Mouse (Mus musculus) CH12.LX (cell line): ENCODE measurements at regions not wholly inside any gene's neighbourhood (a gene's known extent, or its start where the extent isn't known, plus 50 kb on each side); places are given as distances from the start of the nearest gene placed in this dataset.

Experiments
- DNase-seq: peaks from one replicate; pipeline ENCODE4 v3.0.0-alpha.2; 2013; ENCODE audit errors: extremely low read depth
- H3K27ac ChIP-seq: 2 replicates; pipeline ENCODE4 v1.5.1; 2012; ENCODE audit warnings: low read depth, mild to moderate bottlenecking, control low read depth, moderate library complexity; ENCODE audit not compliant: insufficient read depth
- H3K27me3 ChIP-seq: replicated peaks from 2 replicates; pipeline ENCODE3; 2012; ENCODE audit warnings: inconsistent platforms
- H3K36me3 ChIP-seq, 2 experiments: replicated peaks in 1 of 2; 2 replicates each; pipeline versions ENCODE3 to v1.6.1; 2012; ENCODE audit warnings: inconsistent platforms in 1 of 2, low read length in 1 of 2, mild to moderate bottlenecking in 1 of 2, mixed read lengths in 1 of 2, moderate library complexity in 1 of 2; ENCODE audit not compliant: control insufficient read depth in 1 of 2, insufficient read depth in 1 of 2
- H3K4me1 ChIP-seq, 2 experiments: 2 replicates each; pipeline ENCODE4 v1.6.1; 2012; ENCODE audit warnings: inconsistent platforms in 1 of 2, moderate library complexity in 1 of 2; ENCODE audit not compliant: insufficient read depth in 2 of 2, control insufficient read depth in 1 of 2
- H3K4me2 ChIP-seq: 2 replicates; pipeline ENCODE4 v1.6.1; 2012; ENCODE audit warnings: low read depth, mild to moderate bottlenecking, control low read depth; ENCODE audit not compliant: poor library complexity, insufficient read depth, severe bottlenecking
- H3K4me3 ChIP-seq, 3 experiments: fragments of 150-350 bp in 1 of 3; sonication (generic) in 1 of 3; replicated peaks in 1 of 3; 2 replicates each; pipeline versions ENCODE3 to v1.5.1; 2011 to 2012; ENCODE audit warnings: low read depth in 2 of 3, low read length in 2 of 3, mild to moderate bottlenecking in 2 of 3, moderate library complexity in 2 of 3, control low read depth in 1 of 3, improper control_type of control experiment in 1 of 3, inconsistent platforms in 1 of 3, mixed read lengths in 1 of 3; ENCODE audit not compliant: poor library complexity in 1 of 3
- H3K79me2 ChIP-seq: replicated peaks from 2 replicates; pipeline ENCODE4 v1.6.1; 2012; ENCODE audit warnings: mild to moderate bottlenecking, moderate library complexity; ENCODE audit not compliant: control insufficient read depth, poor library complexity, insufficient read depth, severe bottlenecking; ENCODE audit errors: extremely low read depth
- H3K9ac ChIP-seq: 2 replicates; pipeline ENCODE4 v1.6.1; 2012; ENCODE audit warnings: low read depth, mild to moderate bottlenecking, control low read depth, moderate library complexity; ENCODE audit not compliant: insufficient read depth
- H3K9me3 ChIP-seq: replicated peaks from 2 replicates; pipeline ENCODE3; 2012; ENCODE audit warnings: low read length, inconsistent platforms, mixed read lengths
- CHD2 ChIP-seq: IDR thresholded peaks from 2 replicates; pipeline ENCODE4 v1.6.1; 2011; ENCODE audit warnings: low read length, improper control_type of control experiment
- E2F4 ChIP-seq: IDR thresholded peaks from 2 replicates; pipeline ENCODE4 v1.6.1; 2011; ENCODE audit warnings: low read depth, low read length, improper control_type of control experiment; ENCODE audit not compliant: insufficient replicate concordance
- ELF1 ChIP-seq: IDR thresholded peaks from 2 replicates; pipeline ENCODE4 v1.6.1; 2014; ENCODE audit warnings: low read depth, mild to moderate bottlenecking, inconsistent platforms, low read length, improper control_type of control experiment
- EP300 ChIP-seq: IDR thresholded peaks from 2 replicates; pipeline ENCODE4 v1.6.1; 2011; ENCODE audit warnings: low read length, improper control_type of control experiment
- ETS1 ChIP-seq: conservative IDR thresholded peaks from 2 replicates; pipeline ENCODE4 v1.6.1; 2012; ENCODE audit warnings: low read depth, mild to moderate bottlenecking, inconsistent platforms, low read length, improper control_type of control experiment, moderate library complexity
- GABPA ChIP-seq: IDR thresholded peaks from 2 replicates; pipeline ENCODE4 v1.6.1; 2012; ENCODE audit warnings: low read depth, low read length, improper control_type of control experiment, inconsistent platforms; ENCODE audit not compliant: insufficient replicate concordance
- IRF4 ChIP-seq: IDR thresholded peaks from 2 replicates; pipeline ENCODE4 v1.6.1; 2014; ENCODE audit warnings: low read depth, mild to moderate bottlenecking, inconsistent platforms, low read length, improper control_type of control experiment
- KAT2A ChIP-seq: IDR thresholded peaks from 2 replicates; pipeline ENCODE4 v1.6.1; 2012; ENCODE audit warnings: low read length, improper control_type of control experiment, inconsistent platforms; ENCODE audit not compliant: insufficient replicate concordance
- NELFE ChIP-seq: IDR thresholded peaks from 2 replicates; pipeline ENCODE4 v1.6.1; 2011; ENCODE audit warnings: low read depth, low read length, improper control_type of control experiment
- POLR2A ChIP-seq: IDR thresholded peaks from 2 replicates; pipeline ENCODE4 v1.6.1; 2011; ENCODE audit warnings: low read depth, mild to moderate bottlenecking, improper control_type of control experiment, low read length
- POLR2AphosphoS2 ChIP-seq: IDR thresholded peaks from 2 replicates; pipeline ENCODE4 v1.6.1; 2011; ENCODE audit warnings: low read depth, low read length, improper control_type of control experiment
- RAD21 ChIP-seq: IDR thresholded peaks from 2 replicates; pipeline ENCODE4 v1.6.1; 2011; ENCODE audit warnings: low read depth, mild to moderate bottlenecking, low read length, improper control_type of control experiment, moderate library complexity
- SIN3A ChIP-seq: IDR thresholded peaks from 2 replicates; pipeline ENCODE4 v1.6.1; 2012; ENCODE audit warnings: low read length, improper control_type of control experiment, inconsistent platforms
- SMC3 ChIP-seq: IDR thresholded peaks from 2 replicates; pipeline ENCODE4 v1.6.1; 2011; ENCODE audit warnings: low read depth, low read length, improper control_type of control experiment
- ZC3H11A ChIP-seq: IDR thresholded peaks from 2 replicates; pipeline ENCODE4 v1.6.1; 2012; ENCODE audit warnings: low read depth, mild to moderate bottlenecking, inconsistent platforms, low read length, improper control_type of control experiment
- ZMIZ1 ChIP-seq: IDR thresholded peaks from 2 replicates; pipeline ENCODE4 v1.6.1; 2012; ENCODE audit warnings: low read depth, mild to moderate bottlenecking, inconsistent platforms, low read length, improper control_type of control experiment
- ZNF384 ChIP-seq: IDR thresholded peaks from 2 replicates; pipeline ENCODE4 v1.6.1; 2012; ENCODE audit warnings: low read depth, low read length, improper control_type of control experiment, inconsistent platforms
- dilution Hi-C: fragments of 300-500 bp; cut with MboI; formaldehyde crosslinking; loops from 2 replicates; pipeline ENCODE4 v1.14.3; 2020; ENCODE audit warnings: low sequenced_read_pairs; ENCODE audit not compliant: extremely low pct_unique_long_range_greater_than_20kb, extremely low pct_ligation_motif_present
- in situ Hi-C: fragments of 300-500 bp; cut with MboI; formaldehyde crosslinking; loops from 3 replicates; pipeline ENCODE4 v1.14.3; 2019; ENCODE audit warnings: low sequenced_read_pairs, low pct_ligation_motif_present, low pct_unique_long_range_greater_than_20kb, mixed read lengths

DNA sequence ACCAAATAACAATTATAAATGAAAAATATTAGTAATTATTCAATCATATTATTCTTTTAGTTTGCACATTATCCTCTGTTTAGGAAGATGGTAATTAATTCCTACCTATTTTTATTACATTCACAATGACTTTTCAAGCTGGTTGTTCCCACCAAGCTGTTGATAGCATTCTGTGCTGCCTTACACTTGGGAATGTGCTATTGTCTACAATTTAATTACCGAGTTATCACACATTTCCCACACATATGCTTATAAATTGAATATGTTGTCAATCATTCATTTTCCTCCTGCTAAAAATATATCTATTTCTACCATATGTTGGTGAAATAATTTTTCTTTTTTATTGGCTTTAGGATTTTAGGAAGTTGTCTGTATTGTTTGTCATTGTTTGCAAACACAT lies 306.2 kb upstream of the Klhl1 start:
- Histone ChIP-seq H3K4me1 (no peaks in the 10 kb centered on the region), H3K4me2 (no peak overlapping the region), H3K27me3 (no peaks in the 10 kb centered on the region), H3K27ac (no peak overlapping the region), H3K9ac (no peak overlapping the region), H3K9me3 (peaks cover 12% of the 10 kb centered on the region), H3K4me3 (no peak overlapping the region), H3K36me3 (no peaks in the 10 kb centered on the region), H3K79me2 (no peaks in the 10 kb centered on the region)
- dilution Hi-C loops = no loop called here
- TF ChIP-seq ZC3H11A (no peak), POLR2A (no peak), RAD21 (no peak), SIN3A (no peak)
- in situ Hi-C loops = no loop called here
- DNase-seq = no peak

DNA sequence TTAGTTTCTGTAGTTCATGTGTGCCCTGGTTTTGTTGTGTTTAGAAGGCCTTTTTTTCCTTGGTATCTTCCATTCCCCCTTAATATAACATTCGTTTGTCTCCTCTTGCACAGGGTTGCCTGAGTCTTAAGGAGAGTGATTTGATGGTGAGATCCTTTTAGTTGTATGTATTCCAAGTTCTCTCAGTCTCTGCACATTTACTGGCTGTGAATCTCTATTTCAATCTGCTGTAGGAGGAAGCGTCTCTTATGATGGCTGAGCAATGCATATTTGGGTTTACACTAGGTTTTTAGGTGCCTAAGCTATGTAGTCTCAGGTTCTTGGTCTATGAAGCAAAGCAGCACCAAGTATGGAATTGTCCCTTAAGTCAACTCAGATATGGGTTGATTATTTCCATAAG lies 296.8 kb upstream of the Klhl1 start:
- Histone ChIP-seq H3K36me3 (no peaks in the 10 kb centered on the region), H3K27ac (no peak overlapping the region), H3K27me3 (no peaks in the 10 kb centered on the region), H3K4me2 (no peak overlapping the region)
- dilution Hi-C loops = no loop called here
- in situ Hi-C loops = no loop called here
- TF ChIP-seq E2F4 (no peak), ELF1 (no peak), IRF4 (no peak)
- TF ChIP-seq, all 38 proteins: peak for 0
- Histone ChIP-seq H3K9ac (no peak overlapping the region), H3K4me1 (no peaks in the 10 kb centered on the region), H3K4me3 (no peak overlapping the region), H3K79me2 (no peaks in the 10 kb centered on the region), H3K9me3 (peaks cover 18% of the 10 kb centered on the region)
- DNase-seq = no peak

DNA sequence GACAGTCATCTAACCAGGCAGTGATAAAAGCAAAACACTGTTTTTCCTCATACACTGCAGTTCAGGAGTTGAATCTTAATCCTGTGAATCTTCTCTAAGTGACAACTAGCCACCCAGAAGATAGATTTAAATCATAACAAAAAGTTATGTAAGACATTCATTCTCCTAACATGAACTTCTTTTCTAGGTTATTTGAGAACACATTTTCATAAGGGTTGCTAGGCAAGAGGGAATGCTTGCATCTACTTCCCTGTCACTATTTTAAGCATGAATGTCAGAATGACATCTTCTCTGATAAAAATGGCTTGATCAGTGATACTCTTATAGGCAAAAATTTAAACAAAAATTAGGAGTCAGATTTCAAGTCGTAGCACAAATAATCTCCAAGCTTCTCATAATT lies 286.4 kb upstream of the Klhl1 start:
- in situ Hi-C loops = no loop called here
- Histone ChIP-seq H3K27me3 (no peaks in the 10 kb centered on the region), H3K27ac (no peak overlapping the region), H3K9me3 (peaks cover 15% of the 10 kb centered on the region), H3K4me3 (no peak overlapping the region), H3K36me3 (no peaks in the 10 kb centered on the region), H3K79me2 (no peaks in the 10 kb centered on the region), H3K4me2 (no peak overlapping the region)
- dilution Hi-C loops = no loop called here
- TF ChIP-seq ETS1 = no peak
- no peak for TF ChIP-seq SMC3
- no peak for TF ChIP-seq EP300
- no peak for TF ChIP-seq IRF4
- TF ChIP-seq GABPA = no peak
- no peak for TF ChIP-seq ZNF384
- no peak for TF ChIP-seq KAT2A
- TF ChIP-seq POLR2AphosphoS2 = no peak
- TF ChIP-seq CHD2 = no peak
- TF ChIP-seq ZMIZ1 = no peak
- TF ChIP-seq NELFE = no peak
- TF ChIP-seq, all 38 proteins: peak for 0
- DNase-seq = no peak
- H3K4me1 ChIP-seq = no peaks in the 10 kb centered on the region
- no peak overlapping the region for H3K9ac ChIP-seq
